Mouse (Mus musculus): ENCODE results near the gene Hepacam.

Gene Hepacam

DNA sequence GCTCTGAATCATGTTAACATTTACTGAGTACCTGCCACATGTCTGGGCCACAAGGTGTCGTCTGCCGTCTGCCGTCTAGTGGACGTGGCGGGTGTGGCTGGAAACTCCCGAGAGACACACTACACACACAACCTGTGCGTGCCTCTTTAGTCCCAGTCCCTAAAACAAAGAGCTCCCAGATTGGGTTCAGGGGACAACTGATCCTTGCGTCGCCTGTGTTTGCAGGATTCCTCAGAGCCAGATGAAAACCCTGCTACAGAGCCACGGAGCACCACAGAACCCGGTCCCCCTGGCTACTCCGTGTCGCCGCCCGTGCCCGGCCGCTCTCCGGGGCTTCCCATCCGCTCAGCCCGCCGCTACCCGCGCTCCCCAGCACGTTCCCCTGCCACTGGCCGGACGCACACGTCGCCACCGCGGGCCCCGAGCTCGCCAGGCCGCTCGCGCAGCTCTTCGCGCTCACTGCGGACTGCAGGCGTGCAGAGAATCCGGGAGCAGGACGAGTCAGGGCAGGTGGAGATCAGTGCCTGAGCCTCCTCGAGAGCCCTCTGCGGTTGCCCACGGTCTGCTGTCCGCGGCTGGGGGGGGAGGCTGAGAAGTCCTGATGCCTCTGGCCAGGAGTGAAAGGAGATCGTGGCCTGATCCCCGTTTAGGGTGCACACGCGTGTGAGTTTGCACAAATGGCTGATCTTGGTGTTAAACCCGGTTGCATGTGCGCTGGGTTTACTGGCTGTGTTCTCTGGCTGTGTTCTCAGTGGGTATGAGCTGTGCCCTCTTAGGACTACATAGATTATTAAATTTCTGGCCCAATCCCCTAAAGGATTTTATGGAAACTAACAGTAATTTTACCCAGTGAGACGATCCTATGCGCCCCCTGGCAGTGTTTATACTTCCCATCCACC lies 17.4 kb downstream of the Hepacam start:
- no peak for DNase-seq (ENCODE audit: low spot score in 2 of 2)

DNA sequence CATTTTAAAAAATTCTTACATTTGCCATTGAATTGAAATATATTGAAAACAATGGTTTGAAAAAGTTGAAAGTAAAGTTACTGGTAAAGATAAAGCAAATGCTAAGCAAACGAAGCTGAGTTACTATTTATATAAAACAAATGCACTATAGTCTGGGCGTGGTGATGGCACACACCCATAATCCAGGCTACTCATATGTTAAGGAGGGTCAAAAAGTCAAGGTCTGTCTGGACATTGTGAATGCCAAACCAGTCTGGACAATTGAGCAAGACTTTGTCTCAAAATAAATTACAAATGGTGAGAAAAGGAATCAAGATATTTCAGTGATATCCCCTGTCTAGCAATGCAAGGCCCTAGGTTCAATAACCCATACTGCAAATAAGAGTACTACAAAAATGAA lies 23.7 kb downstream of the Hepacam start:
- no peak for DNase-seq (ENCODE audit: low spot score in 2 of 2)

DNA sequence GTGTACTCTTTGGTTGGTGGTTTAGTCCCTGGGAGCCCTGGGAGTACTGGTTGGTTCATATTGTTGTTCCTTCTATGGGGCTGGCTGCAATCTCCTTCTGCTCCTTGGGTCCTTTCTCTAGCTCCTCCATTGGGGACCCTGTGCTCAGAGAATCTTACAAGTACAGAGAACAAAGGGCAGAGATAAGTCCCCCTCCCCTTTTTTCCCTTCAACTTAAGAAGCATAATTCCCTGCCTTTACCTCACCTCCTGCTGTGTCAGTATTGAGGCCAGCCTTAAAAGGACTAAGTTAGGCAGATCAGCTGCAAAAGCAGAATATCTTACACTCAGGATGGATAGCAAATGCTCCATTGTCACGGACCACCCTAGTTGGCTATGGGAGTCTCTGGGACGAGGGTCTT lies 24.9 kb downstream of the Hepacam start:
- no peak for DNase-seq (ENCODE audit: low spot score in 2 of 2)

DNA sequence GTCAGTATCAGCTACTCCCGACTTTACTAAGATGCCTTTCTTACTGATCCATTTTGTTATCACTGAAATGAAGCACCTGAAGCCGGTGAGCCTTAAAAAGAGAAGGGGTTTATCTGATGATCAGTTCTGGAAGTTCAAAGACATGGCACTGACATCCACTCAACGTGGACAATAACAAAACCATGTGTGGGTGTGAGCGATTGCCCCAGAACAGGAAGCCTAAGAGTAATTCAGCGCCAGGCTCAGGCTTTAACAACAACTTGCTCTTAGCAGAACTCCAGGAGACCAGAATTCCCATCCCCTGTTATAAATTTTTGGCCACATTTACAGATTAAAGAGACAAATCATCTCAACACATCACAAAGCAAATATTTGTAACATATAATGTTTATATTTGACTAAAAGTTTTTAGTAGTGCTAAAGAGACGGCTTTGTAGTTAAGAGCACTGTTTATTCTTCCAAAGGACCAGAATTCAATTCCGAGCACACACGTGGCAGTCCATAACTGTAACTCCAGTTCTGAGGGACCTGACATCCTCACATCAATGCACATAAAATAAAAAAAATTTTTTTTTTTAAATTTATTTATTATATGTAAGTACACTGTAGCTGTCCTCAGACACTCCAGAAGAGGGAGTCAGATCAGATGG lies 26.5 kb downstream of the Hepacam start:
- no peak for DNase-seq (ENCODE audit: low spot score in 2 of 2)

DNA sequence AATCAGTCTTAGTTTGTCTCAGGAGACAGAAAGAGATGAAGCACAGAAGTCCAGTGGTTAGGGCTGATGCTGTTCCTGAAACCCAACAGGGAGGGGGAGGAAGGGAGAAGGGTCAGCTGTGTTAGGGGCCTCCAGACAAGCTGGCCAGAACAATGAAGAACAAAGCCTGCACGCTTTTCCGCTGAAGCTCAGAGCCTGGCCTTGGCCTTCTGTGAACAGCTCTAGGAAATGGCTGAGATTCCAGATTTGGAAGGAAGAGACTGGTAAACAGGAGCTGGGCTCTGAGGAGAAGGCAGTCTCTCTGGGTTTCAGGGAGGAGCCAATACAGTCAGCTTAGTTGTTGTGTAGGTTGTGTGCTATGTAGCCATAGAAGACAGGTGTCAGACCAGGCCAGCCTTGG lies 33.4 kb downstream of the Hepacam start:
- DNase-seq (ENCODE audit: low spot score in 2 of 2): no peak

DNA sequence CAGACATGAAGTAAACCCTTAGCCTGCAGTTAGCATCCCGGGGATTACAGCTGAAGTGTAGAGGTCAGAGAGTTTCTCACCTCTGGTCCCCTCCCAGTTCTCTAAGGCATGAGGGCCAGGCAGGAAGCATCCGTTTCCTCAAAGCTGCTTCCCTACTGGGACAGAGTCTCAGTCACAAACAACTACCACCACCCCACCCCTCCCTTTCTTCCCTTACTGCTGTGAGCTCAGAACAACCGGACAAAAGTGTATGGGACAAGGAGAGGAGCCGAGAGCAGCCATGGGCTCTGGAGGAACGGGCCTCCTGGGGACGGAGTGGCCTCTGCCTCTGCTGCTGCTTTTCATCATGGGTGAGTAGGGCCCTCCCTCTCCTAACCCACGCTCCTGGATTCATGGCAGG lies 34.7 kb downstream of the Hepacam start, which contains the start of gene Robo4:
Gene Robo4, plus strand, starts transcription at position 96 of the 400 bp plus-strand sequence.
- no peak for DNase-seq (ENCODE audit: low spot score in 2 of 2)

DNA sequence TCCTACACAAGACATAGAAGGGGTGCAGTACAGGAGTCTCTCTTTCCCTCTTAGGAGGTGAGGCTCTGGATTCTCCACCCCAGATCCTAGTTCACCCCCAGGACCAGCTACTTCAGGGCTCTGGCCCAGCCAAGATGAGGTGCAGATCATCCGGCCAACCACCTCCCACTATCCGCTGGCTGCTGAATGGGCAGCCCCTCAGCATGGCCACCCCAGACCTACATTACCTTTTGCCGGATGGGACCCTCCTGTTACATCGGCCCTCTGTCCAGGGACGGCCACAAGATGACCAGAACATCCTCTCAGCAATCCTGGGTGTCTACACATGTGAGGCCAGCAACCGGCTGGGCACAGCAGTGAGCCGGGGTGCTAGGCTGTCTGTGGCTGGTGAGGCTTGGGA lies 35.4 kb downstream of the Hepacam start:
- DNase-seq (ENCODE audit: low spot score in 2 of 2): no peak

DNA sequence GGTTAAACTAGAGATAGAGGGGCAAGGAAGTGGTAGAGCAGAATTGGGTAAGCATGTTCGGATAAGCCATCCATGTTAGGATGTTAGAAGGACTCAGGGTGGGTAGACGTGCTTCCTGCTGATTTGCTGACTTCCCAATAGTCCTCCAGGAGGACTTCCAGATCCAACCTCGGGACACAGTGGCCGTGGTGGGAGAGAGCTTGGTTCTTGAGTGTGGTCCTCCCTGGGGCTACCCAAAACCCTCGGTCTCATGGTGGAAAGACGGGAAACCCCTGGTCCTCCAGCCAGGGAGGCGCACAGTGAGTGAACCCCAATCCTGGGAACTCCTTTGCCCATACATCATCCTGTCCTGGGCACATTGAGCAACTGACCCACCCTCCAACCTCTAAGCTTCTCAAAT lies 35.9 kb downstream of the Hepacam start:
- DNase-seq (ENCODE audit: low spot score in 2 of 2): no peak

DNA sequence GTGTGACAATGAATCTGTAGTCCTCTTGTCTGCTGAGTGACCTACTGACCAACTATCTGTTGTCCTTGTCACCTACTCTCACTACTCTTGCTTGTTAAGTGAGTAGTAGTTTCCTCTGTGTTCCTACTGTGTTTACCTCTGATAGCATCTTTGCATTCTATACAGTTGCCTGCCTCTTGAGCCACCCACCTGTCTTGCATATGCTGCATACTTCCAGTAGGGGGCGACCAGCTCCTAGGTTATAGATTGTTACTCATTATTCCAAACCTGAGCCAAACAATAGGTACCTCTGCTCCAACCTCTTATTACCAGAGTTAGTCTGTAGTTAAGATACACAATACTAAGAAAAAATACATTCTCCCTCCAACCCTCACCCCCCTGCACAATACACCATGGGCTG lies 39.2 kb downstream of the Hepacam start:
- DNase-seq (ENCODE audit: low spot score in 2 of 2): no peak

DNA sequence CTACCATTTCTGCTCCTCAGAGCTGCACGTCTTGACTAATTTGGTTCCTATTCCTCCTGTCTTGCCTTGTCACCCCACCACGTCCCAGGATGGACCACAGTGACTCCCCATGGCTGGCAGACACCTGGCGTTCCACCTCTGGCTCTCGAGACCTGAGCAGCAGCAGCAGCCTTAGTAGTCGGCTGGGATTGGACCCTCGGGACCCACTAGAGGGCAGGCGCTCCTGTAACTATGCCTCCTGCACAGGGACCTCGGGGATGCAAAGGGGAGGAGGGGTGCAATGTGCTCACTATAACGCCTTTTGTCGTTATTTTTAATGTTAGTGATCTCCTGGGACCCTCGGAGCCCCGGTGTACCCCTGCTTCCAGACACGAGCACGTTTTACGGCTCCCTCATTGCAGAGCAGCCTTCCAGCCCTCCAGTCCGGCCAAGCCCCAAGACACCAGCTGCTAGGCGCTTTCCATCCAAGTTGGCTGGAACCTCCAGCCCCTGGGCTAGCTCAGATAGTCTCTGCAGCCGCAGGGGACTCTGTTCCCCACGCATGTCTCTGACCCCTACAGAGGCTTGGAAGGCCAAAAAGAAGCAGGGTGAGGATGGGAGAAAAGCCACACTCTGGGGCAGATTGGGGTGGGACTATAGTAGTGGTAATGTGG lies 40.8 kb downstream of the Hepacam start:
- no peak for DNase-seq (ENCODE audit: low spot score in 2 of 2)

DNA sequence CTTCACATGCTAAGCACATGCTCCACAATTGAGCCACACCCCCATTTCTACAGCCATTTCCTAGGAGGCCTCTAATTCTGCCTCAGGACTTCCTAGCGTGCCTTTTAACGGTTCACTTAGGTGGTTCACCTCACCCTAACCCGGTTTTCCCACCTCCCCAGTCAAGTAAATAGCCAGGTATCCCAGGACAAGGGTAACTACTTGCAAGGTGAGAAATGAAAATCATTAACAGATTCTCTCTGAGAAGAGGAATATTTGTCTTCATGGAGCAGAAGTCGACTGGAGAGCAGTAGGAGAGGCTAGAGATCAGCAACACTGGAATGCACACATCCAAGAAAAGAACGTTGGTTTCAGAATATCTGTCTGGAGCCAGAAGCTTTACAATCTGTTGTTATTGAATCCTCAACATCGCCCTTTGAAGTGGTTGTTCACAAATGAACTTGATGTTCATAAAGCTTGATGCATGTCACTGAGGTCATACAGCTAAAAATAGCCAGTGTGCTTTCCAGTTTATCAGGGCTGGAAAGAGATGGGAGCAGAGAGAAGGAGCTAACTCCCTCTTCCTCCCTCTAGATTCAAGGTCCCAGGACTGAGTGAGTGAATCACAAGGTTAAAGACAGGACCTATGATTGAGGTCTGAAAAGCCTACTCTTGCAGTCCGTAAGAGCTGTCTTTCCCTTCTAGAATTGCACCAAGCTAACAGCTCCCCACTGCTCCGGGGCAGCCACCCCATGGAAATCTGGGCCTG lies 42.7 kb downstream of the Hepacam start:
- no peak for DNase-seq (ENCODE audit: low spot score in 2 of 2)

DNA sequence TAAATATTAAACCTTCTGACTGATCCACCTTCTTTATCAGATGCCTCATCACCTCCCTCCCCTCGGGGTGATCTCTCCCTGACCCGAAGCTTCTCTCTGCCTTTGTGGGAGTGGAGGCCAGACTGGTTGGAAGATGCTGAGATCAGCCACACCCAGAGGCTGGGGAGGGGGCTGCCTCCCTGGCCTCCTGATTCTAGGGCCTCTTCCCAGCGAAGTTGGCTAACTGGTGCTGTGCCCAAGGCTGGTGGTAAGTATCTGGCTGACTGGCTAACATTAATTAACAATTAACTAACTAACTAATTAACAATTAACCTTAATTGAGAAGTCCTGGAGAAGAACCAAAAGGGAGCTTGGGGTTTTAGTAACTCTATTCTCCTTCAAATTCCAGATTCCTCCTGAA lies 45.8 kb downstream of the Hepacam start:
- DNase-seq (ENCODE audit: low spot score in 2 of 2): no peak

DNA sequence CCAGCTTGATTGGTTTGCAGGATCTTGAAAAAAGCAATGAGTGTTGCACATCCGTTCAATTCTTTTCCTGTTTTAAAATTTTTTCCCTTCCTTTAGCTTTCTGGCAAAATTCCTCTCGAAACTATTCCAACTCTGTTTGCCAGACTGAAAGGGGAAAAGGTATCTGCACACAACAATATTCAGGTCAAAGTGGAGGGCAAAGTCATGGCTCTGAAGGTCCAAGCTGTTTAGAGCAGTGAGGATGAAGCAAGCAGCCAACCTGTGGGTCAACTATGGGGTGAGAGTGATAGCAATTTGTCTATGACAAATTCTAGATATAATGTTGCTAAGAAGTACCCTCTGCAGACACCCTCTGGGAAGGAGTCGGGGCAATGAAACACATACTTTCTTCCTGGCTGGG lies 47.5 kb downstream of the Hepacam start:
- no peak for DNase-seq (ENCODE audit: low spot score in 2 of 2)

DNA sequence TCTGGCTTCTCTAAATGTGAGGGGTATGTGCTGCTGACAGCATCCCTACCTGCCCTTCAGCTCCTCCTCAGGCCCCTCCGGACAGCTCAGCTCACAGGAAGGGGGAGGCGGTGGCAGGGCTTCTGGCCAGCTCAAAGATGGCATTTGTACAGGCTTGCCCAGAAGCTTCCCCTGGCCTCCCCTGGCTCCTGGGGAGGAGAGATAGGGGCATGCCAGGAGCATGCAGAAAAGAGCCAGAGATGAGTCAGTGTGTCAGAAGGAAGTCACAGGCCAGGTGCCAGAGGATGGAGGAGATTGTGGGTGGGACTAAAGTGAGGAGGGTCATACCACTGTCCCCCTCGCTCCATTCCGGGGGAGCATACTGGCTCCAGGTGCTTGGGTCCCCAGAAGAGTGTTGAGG lies 51.6 kb downstream of the Hepacam start:
- no peak for DNase-seq (ENCODE audit: low spot score in 2 of 2)

DNA sequence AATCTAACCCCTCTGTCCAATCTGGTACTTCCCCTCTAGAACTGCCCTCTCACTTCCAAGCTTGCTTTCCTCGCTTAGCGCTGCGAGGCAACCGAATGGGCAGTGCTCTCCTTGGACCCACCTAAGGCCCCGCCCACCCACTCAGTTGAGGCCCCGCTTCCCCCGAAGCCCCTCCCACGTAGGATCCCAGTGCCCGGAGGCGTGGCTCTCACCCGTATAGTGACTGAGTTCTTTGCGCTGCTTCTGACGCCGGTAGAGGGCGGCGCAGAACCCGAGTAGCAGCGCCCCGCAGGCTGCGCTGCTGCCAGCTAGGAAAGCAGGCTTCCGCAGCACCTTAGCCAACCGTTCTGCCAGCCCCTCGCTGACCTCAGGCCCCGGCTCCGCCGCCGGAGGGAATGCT lies 53.5 kb downstream of the Hepacam start:
- DNase-seq (ENCODE audit: low spot score in 2 of 2): peak in 1 of 2 experiments; percentile 47

DNA sequence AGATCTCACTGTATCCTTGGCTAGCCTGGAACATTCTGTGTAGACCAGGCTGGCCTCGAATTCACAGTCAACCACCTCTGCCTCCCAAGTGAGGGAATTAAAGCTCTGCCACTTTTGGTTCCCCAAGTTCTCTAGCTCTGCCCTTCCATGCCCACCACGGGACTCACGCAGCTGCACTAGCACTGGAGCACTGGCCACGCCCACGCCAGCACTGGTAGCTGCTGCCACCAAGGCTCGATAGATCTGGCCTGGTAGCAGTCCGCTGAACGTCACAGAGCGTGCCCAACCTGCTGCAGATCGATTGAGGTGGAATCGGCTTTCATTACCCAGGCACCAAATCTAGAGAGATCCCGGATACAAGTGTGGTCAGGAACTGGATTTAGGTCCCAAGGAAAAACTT lies 54.1 kb downstream of the Hepacam start:
- DNase-seq (ENCODE audit: low spot score in 2 of 2): no peak

DNA sequence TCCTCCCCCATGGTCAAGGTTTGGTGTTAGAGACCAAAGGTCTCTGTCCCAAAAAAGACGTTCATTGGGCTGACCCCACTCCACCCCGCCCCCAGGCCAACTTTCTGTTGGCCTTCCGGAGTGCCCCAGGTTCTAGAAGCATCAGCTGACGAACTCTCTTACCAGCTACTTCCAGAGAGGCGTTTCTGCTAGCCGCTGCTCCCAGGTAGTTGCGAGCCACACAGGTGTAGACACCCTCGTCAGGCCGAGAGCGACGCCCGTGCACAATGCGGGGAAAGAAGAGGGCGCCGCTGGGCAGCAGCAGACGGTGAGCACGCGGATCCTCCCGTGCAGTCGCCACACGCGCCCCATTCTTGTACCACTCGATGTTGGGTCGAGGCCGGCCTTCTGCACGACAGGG lies 62.2 kb downstream of the Hepacam start:
- DNase-seq (ENCODE audit: low spot score in 2 of 2): no peak

DNA sequence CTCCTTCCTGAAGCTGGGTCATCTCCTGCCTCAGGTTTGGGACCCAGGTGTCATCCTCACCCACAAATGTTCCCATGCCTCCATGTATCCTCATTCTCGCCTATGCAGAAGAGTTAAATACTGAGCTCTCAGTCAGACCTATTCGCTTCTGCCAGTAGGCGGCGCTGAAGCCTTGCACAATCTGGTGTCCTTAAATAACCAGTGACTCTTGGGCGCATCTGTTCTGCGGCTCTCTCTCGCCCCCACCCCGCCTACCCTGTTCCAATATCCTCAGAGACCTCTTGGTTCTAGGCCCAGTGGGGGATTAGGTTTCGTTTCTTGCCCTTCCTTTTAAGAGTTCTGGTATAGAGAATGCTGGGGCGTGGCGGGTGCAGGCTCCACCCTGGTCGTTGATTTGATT lies 63.4 kb downstream of the Hepacam start:
- DNase-seq (ENCODE audit: low spot score in 2 of 2): peak; percentile 89 to 92

DNA sequence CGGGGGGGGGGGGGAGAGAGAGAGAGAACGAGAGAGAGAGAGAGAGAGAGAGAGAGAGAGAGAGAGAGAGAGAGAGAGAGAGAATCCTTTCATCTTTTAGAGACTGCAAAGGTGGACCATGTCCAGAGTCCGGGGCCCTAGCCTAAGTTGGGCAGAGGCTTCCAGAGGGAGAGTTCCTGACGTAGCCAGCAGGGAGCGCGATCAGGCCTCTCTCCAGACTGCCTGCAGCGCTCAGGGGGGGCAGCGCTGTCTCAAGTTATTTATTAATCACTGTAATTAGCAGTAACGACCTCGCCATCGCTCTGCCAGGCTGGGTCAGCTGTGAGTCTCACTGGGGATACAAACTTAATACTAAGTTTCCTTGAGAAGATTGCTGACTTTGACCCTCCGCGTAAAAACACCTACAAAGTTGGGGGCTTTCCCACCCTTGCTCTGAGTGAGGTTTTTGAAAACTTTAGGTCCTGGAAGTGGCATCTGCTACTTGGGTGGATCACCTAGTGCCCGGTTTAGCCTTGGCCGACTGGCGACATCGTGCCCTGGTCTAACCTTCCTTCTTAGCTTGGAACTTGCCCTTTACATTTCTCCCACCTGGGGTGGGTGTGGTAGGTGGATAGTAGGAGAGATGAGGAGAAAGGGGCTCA lies 65.0 kb downstream of the Hepacam start:
- DNase-seq (ENCODE audit: low spot score in 2 of 2): no peak

DNA sequence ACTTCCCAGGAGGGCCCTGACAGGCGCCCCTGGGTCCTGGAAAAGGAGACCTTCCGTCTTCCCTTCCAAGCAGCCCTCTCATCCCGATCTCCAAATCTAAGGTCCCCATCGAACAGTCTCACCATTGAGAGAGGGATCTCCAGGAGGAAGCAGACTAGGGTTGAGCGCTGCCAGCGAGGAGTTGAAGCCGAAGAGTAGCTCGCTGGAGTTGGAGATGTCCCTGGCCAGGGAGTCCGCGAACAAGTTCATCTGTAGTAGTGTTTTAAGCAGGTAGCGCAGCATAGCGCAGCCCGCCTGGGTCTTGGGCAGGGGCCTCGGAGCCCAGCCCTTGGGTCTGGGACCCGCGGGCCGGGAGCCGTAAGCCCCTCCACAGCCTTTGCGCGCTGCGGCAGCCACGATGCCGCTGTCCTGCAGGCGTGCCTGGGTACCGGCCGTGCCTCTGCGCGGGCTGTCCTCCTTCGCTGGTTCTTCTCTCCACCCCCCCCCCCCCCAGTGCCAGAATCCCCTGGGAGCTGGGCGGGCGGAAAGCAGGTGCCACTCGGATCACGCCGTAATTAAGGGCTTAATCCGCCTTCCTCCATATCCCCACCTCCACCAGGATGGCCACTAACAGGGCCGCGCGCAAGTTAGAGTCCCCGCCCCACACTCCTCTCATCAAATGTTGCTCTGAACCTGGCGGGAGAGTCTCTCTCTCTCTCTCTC lies 65.7 kb downstream of the Hepacam start, which contains the start of gene Robo3:
Gene Robo3, minus strand, starts transcription at position 527 of the 702 bp plus-strand sequence.
- DNase-seq (ENCODE audit: low spot score in 2 of 2): no peak

Data from frontal cortex, postnatal 14 days (tissue).